Mouse (Mus musculus): ENCODE data around the gene Serping1. TPM values are rescaled to one million over a fixed set of nuclear protein-coding genes. Genes with fewer than 3 reads are reported as not detected.
A peak's percentile ranks its signal among the peaks of the same experiment; 100 is the strongest.
"Not testable (repeated sequence)": the region's sequence is repeated elsewhere in the genome, so short reads cannot be mapped to it uniquely, and the experiment has no call there.

Gene Serping1
- polyA plus RNA-seq, 1 experiment: 29.7 TPM

DNA sequence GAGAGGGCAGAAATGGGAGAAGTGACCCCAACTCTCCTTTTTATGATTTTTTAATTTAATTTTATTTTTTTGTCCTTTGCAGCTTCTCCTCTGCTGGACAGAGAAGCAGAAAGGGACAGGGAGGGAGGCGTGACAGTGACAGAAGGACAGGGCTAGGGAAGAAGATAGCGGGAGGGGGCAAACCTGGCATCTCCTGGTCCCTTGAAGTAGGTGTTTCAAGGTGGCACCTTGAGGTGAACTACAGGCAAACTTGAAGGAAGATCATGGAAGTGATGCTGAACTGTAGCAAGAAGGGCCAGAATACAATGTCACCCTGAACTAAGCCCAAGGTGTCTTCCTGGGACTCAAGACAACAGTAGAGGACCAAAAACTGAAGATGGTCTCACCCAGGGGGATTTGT lies 40.3 kb downstream of the Serping1 start:
- 18% methylated on average over 2 of the region's 2 CpGs for WGBS
- H3K27ac ChIP-seq (ENCODE audit: control insufficient read depth, insufficient read depth, low read depth, low read length, poor library complexity): peak overlapping the region; percentile 88
- peaks cover 2% of the 10 kb centered on the region; the same call in 1 of the 2 replicates for H3K4me1 ChIP-seq (ENCODE audit: control insufficient read depth, insufficient read depth, low read length)
- TF ChIP-seq CTCF (IDR thresholded peaks at IDR 0.05; ENCODE audit: control insufficient read depth, insufficient read depth, low read length) (no peak), POLR2A (IDR thresholded peaks at IDR 0.05; ENCODE audit: borderline replicate concordance, control insufficient read depth, low read depth, low read length) (no peak)
- H3K4me3 ChIP-seq (replicated peaks; ENCODE audit: control insufficient read depth, low read depth, low read length): peak overlapping the region; percentile 82

GRCm38 (mm10) chr2:84734351-84734864 lies 40.8 kb downstream of the Serping1 start:
- Histone ChIP-seq H3K27ac (ENCODE audit: control insufficient read depth, insufficient read depth, low read depth, low read length, poor library complexity) (peak overlapping the region; percentile 72), H3K4me3 (replicated peaks; ENCODE audit: control insufficient read depth, low read depth, low read length) (peak overlapping the region; percentile 82), H3K4me1 (ENCODE audit: control insufficient read depth, insufficient read depth, low read length) (peaks cover 2% of the 10 kb centered on the region; the same call in 1 of the 2 replicates)
- 4% methylated on average over 11 of the region's 11 CpGs for WGBS
- TF ChIP-seq POLR2A (IDR thresholded peaks at IDR 0.05; ENCODE audit: borderline replicate concordance, control insufficient read depth, low read depth, low read length): no peak
- no peak for TF ChIP-seq CTCF (IDR thresholded peaks at IDR 0.05; ENCODE audit: control insufficient read depth, insufficient read depth, low read length)

DNA sequence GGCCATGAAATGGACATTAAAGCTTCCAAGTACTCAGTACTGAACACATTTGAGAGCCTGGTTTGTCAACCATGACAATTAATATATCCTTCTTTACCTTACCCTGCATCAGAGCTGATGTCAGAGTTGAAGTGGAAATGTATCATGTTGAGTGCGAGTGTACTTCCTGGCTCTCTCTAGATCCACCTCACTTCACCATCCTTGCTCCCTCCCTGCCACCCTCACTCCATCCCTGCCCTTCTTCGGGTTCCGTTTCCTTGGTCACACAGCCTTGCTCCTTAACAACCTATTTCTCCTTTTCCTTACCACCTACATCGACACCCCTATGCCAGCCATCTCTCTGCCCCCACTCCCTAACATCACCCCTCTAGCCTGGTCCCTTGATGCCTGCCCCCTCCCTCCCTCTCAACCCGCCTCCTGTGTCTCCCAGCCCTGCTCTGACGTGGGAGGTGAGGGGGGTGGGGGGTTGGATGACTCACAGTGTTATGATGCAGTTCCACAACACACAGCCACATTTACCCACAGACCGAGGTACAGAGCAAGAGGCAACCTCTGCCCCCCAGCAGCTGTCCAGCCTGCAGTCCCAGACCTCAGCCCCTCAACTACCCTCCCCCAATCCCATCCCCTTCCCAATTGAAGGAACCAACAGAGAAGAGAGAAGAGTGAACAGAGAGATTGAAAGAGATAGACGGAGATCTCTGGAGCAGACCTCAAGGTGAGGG lies 41.5 kb downstream of the Serping1 start, which contains the start of gene Ypel4:
Gene Ypel4 (plus strand): TSS at position 480 of the 722 bp plus-strand sequence.
- Histone ChIP-seq H3K4me1 (ENCODE audit: control insufficient read depth, insufficient read depth, low read length) (peaks cover 2% of the 10 kb centered on the region; the same call in 1 of the 2 replicates), H3K4me3 (replicated peaks; ENCODE audit: control insufficient read depth, low read depth, low read length) (peak within 1 kb of the TSS; percentile 82), H3K27ac (ENCODE audit: control insufficient read depth, insufficient read depth, low read depth, low read length, poor library complexity) (peak within 1 kb of the TSS; percentile 88)
- TF ChIP-seq POLR2A (IDR thresholded peaks at IDR 0.05; ENCODE audit: borderline replicate concordance, control insufficient read depth, low read depth, low read length) (peak; percentile 59; the same call in 1 of the 2 replicates), CTCF (IDR thresholded peaks at IDR 0.05; ENCODE audit: control insufficient read depth, insufficient read depth, low read length) (0 out of 2 replicates have a peak, but pooled peaks have one; percentile 10)
- 4% methylated on average over 8 of the region's 8 CpGs for WGBS

DNA sequence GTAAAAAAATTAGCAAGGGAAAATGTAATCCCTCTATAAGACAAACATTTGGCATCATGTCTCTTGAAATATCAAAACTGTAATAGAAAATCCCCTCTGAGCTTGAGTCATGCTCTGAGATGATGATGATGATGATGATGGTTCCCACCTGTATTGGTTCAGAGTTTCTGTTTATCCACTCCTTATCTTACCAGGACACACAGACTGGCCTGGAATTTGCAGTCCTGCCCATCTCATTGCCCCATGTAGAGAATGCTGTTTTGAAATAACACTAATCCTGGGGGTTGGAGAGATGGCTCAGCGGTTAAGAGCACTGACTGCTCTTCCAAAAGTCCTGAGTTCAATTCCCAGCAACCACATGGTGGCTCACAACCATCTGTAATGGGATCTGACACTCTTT lies 42.9 kb downstream of the Serping1 start:
- 78% methylated on average over 1 of the region's 1 CpGs for WGBS
- Histone ChIP-seq H3K4me1 (ENCODE audit: control insufficient read depth, insufficient read depth, low read length) (no peaks in the 10 kb centered on the region), H3K4me3 (replicated peaks; ENCODE audit: control insufficient read depth, low read depth, low read length) (no peak overlapping the region), H3K27ac (ENCODE audit: control insufficient read depth, insufficient read depth, low read depth, low read length, poor library complexity) (no peak overlapping the region)
- TF ChIP-seq CTCF (IDR thresholded peaks at IDR 0.05; ENCODE audit: control insufficient read depth, insufficient read depth, low read length) (no peak), POLR2A (IDR thresholded peaks at IDR 0.05; ENCODE audit: borderline replicate concordance, control insufficient read depth, low read depth, low read length) (no peak)

DNA sequence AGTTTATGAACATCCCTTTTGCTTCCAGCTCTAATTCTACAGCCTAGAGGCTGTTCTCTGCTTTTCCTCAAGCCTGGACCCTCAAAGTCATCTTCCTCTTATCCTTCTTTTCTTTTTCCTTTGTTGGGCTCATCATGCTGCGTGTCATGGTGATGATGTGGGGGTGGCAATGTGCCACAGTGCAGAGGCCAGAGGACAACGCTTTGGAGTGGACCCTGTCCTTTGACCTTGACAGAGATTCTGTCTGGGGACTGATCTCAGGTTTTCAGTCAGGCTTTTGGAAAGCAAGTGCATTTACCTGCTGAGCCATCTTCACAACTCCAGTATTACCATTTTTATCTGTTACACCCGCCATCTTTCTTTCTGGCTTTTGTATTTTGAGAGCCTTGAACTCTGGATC lies 44.0 kb downstream of the Serping1 start:
- Histone ChIP-seq H3K4me1 (ENCODE audit: control insufficient read depth, insufficient read depth, low read length) (no peaks in the 10 kb centered on the region), H3K4me3 (replicated peaks; ENCODE audit: control insufficient read depth, low read depth, low read length) (no peak overlapping the region), H3K27ac (ENCODE audit: control insufficient read depth, insufficient read depth, low read depth, low read length, poor library complexity) (no peak overlapping the region)
- WGBS: 83% methylated on average over 3 of the region's 3 CpGs
- TF ChIP-seq POLR2A (IDR thresholded peaks at IDR 0.05; ENCODE audit: borderline replicate concordance, control insufficient read depth, low read depth, low read length) (no peak), CTCF (IDR thresholded peaks at IDR 0.05; ENCODE audit: control insufficient read depth, insufficient read depth, low read length) (no peak)

GRCm38 (mm10) chr2:84728191-84728590 lies 47.1 kb downstream of the Serping1 start:
- H3K4me3 ChIP-seq (replicated peaks; ENCODE audit: control insufficient read depth, low read depth, low read length); H3K4me1 ChIP-seq (ENCODE audit: control insufficient read depth, insufficient read depth, low read length); H3K27ac ChIP-seq (ENCODE audit: control insufficient read depth, insufficient read depth, low read depth, low read length, poor library complexity): not testable (repeated sequence)
- 80% methylated on average over 5 of the region's 5 CpGs for WGBS

- Histone ChIP-seq H3K27ac (ENCODE audit: control insufficient read depth, insufficient read depth, low read depth, low read length, poor library complexity) (peak within 1 kb of the TSS; percentile 94), H3K4me1 (ENCODE audit: control insufficient read depth, insufficient read depth, low read length) (no peaks in the 10 kb centered on the region), H3K4me3 (replicated peaks; ENCODE audit: control insufficient read depth, low read depth, low read length) (peak within 1 kb of the TSS; percentile 90)
- TF ChIP-seq CTCF (IDR thresholded peaks at IDR 0.05; ENCODE audit: control insufficient read depth, insufficient read depth, low read length) (0 out of 2 replicates have a peak, but pooled peaks have one; percentile 16), POLR2A (IDR thresholded peaks at IDR 0.05; ENCODE audit: borderline replicate concordance, control insufficient read depth, low read depth, low read length) (peak; percentile 90)
- under 1% methylated on average over 39 of the region's 39 CpGs for WGBS
These were observed 47.9 kb downstream of the Serping1 start, which contains the start of gene Clp1 for GRCm38 (mm10) chr2:84727172-84727858. Gene Clp1 (minus strand): TSS chr2:84727350.

DNA sequence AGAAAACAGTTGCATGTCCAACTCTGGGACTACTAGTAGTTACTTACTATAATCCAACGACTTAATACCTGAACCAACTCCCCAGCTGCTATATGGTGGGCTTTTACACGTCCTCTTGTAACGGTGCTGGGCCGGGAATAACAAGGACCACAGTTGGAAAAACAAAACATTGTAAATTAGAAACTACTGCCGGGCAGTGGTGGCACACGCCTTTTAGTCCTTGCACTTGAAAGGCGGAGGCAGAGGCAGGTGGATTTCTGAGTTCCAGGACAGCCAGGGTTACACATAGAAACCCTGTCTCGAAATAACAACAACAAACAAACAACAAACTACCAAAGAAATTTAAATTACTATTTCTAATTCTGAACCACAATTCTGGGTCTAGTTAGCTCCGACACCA lies 48.5 kb downstream of the Serping1 start:
- Histone ChIP-seq H3K4me1 (ENCODE audit: control insufficient read depth, insufficient read depth, low read length) (no peaks in the 10 kb centered on the region), H3K27ac (ENCODE audit: control insufficient read depth, insufficient read depth, low read depth, low read length, poor library complexity) (no peak overlapping the region), H3K4me3 (replicated peaks; ENCODE audit: control insufficient read depth, low read depth, low read length) (peak overlapping the region; percentile 76)
- 2% methylated on average over 9 of the region's 9 CpGs for WGBS
- TF ChIP-seq CTCF (IDR thresholded peaks at IDR 0.05; ENCODE audit: control insufficient read depth, insufficient read depth, low read length): no peak
- no peak for TF ChIP-seq POLR2A (IDR thresholded peaks at IDR 0.05; ENCODE audit: borderline replicate concordance, control insufficient read depth, low read depth, low read length)

Measured in bone marrow, adult 2 months (tissue).